Mouse (Mus musculus): ENCODE data around the gene Babam2.
"Not testable (repeated sequence)": the region's sequence is repeated elsewhere in the genome, so short reads cannot be mapped to it uniquely, and the experiment has no call there.

The Babam2 gene

DNA sequence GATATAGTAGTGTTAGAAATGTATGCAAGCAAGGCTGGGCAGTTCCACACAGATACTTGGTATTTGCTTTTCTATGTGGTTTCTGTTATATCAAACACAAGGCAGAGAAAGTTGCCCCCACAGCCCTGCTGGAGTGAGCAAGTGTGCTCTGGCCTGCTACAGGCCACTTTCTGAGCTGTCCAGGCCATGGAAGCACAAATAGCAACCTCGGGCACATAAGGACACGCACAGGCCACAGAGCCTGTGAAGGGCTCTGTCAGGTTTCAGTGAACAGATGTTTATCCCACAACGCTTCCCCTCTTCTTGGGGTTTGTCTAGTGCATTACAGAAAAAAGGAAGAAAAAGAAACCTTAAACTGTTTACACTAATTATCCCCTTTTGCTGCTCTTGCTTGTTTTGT, 236.9 kb downstream of the Babam2 start:
- no peak for DNase-seq (ENCODE audit: low spot score in 2 of 2)

DNA sequence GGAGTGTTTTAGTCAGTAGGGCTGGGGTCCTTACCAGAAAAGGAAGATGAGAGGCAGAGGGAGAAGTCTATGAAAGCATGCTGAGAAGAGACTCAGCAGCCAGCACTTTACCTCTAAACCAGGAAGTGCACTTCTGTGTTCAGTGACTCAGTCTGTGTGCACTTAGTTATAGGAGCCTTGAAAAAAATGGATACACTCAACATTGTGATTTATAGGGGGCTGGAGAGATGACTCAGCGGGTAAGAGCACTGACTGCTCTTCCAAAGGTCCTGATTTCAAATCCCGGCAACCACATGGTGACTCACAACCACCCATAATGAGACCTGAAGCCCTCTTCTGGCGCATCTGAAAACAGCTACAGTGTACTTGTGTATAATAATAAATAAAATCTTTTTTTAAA, 238.5 kb downstream of the Babam2 start:
- no peak for DNase-seq (ENCODE audit: low spot score in 2 of 2)

DNA sequence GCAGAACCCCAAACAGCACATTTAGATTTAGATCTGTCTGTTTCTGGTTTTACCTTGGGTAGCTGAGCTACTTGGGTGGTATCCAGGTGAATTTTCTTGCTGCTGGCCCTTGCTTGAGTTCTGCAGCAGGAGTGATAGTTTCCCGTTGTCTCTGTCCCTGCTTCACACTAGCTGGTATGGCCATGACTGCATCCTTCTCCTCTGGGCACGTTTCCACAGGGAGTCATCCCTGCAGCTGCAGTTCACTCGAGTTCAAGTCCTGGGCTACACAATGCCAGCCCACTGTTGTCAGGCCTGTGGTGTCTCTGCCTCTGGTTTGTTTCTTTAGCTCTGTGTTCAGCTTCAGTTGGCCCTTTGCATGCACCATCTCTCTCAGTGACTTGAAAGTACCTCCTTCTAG, 239.0 kb downstream of the Babam2 start:
- no peak for DNase-seq (ENCODE audit: low spot score in 2 of 2)

GRCm38 (mm10) chr5:31940876-31941275, 243.4 kb downstream of the Babam2 start:
- DNase-seq (ENCODE audit: low spot score in 2 of 2), result no peak

DNA sequence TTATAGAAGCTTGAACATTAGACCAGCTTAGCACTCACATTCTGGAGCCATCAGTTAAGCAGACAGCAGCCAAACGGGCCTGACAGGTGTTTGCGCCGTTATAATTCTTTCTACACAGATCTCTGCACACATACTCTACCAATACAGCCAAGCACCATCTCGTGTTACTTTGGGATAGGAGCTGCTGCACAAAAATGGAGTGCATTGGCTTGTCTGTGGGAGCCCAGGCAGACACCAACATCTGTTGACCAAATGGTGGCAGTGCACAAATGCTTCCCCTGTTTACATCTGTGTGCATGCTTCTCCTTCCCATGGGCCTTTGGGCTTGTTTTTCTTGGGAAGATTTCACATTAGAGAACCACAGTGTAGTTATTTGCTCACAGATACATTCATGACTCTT, 249.7 kb downstream of the Babam2 start:
- no peak for DNase-seq (ENCODE audit: low spot score in 2 of 2)

DNA sequence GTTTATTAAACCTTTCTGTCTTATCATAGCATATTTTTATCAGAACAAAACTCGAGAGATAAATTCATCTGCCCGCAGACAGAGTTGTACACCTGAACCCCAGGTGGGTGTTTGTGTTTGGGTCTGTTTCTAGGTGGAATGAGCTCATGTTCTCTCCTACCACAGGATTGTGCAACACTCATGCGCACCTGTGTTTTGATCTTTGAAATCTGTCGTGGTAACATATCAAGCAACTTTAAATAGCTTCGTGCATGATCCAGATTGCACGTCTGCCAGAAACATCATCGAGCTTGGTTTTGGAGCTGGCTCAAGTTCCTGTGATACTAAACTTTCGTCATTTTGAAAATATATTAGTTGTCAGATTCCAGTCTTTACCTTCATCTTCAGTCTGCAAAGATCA, 251.9 kb downstream of the Babam2 start:
- no peak for DNase-seq (ENCODE audit: low spot score in 2 of 2)

DNA sequence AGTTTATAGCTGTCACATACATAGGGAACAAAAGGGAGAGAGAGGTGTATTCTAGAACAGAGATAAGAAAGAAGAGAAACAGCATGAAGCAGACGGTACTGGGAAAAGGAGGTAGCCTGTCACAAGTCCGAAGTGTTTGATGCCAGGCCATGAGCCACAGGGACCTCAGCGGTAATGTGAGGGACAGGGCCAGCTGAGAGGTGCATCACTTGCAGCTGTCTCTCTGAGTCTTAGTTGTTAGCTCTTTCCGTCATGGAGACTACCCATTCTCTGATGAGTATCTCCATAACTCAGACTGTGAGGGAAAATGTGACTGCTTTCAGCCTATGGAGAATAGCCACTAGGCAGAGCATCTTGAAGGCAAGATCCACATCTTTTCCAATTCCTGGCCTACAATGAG, 253.0 kb downstream of the Babam2 start:
- DNase-seq (ENCODE audit: low spot score in 2 of 2), result no peak

DNA sequence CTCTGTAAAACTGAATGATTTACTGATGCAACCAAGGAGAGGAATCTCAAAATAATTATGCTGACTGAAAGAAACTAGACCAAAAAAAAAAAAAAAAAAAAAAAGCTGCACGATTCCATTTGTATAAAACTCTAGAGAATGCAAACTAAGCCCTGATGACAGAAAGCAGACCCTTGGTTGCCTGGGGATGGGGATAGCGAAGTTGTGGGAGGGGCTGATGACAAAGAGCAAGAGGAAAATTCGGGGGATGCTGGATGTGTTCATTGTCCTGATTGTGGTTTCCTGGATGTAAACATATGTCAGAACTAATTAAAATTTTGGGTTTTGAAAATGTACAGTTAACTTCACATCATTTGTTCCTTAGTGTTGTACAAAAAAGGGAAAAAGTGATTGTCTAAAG, 257.7 kb downstream of the Babam2 start:
- no peak for DNase-seq (ENCODE audit: low spot score in 2 of 2)

DNA sequence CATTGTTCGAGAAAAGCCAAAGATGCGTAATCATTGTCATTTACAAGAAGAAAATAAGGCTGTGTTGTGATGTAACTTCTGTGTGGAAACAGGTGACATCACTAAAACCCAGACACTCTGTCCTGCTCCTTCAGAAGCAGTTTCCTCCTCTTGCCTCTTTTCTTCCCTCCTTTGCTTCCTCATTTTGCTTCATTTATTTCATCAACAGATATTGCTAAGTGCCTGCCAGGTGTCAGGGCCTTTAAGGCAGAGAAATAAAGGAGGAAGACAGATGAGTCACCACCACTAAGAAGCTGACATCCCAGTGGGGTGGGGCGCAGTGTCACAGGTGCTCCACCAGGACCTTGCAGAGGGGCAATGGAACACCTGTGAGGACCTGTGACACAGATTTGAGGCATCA, 258.9 kb downstream of the Babam2 start:
- no peak for DNase-seq (ENCODE audit: low spot score in 2 of 2)

DNA sequence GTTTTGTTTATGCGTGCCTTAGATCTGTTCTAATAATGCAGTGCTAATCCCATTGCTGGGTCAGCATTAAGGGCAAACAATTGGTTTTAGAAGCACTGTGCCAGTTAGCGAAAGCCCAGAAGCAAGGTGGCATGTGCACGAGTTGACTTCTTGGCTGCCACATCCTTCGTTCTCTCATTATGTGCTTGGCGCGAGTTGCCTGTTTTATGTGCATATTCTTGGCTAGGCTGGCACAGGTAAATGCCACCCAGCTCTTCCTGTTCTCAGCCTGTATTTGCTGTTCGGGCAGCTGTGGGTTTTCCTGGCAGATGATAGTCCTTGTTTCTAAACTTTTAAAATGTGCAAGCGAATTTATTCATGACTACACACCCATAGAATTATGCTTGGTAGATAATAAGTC, 262.4 kb downstream of the Babam2 start:
- DNase-seq (ENCODE audit: low spot score in 2 of 2), result no peak

DNA sequence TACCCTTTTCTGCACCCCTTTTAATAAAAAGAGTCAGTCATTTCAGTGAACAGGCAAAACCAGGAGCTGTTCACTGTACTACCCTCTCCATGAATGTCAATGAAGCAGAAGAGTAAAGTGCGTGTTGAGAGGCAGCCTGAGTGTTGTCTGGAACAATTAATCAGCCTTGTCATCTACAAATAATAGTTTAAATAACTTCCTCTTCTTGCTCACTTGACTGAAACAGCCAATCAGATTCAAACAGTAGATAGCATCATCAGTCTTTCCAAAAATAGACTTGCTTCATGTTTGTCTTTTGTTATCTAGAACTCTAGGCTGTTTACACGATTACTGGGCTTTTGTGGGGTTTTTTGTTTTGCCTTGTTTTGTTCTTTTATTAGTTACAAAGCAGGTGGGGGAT, 263.9 kb downstream of the Babam2 start:
- DNase-seq (ENCODE audit: low spot score in 2 of 2), result no peak

DNA sequence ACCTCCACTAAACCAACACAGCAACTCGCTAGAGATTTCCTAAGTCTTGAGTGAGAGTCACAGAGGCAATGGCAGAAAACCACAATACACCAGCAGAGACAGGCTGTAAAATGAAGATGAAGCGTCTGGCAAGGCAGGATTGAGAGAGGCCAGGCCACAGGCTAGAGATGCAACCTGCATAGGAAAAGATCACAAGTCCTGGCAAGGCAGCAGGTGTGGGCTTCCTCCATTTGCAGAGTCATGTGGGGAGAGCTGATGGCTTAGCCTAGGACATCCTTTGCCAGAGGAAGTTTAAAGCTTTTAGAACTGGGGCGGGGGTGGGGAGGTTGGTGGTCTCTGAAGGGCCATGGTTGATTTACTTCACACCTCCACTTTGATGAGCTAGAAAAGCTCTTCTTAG, 264.9 kb downstream of the Babam2 start:
- DNase-seq (ENCODE audit: low spot score in 2 of 2), result no peak

GRCm38 (mm10) chr5:31963352-31963751, 265.9 kb downstream of the Babam2 start:
- DNase-seq (ENCODE audit: low spot score in 2 of 2), result no peak

- DNase-seq (ENCODE audit: low spot score in 2 of 2), result no peak
Observed at GRCm38 (mm10) chr5:31963851-31964250, 266.4 kb downstream of the Babam2 start.

DNA sequence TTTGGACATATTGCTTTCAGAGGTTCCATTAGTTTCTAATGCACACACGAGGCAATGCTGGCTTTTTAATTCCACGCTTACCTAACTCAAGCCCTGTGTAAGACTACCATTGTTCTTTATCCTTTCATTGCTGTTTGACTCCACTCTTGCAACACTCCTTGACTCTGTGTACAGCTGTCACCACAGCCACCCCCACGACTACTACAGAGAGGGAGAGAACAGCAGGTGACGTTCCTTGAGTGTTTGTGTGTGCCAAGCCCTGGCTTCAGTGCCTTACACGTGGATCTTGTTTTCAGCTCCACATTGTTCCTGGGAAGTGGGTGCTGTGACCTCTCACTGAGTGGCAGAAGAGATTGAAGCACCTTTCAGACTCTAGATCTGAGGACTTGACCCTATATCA, 269.3 kb downstream of the Babam2 start:
- no peak for DNase-seq (ENCODE audit: low spot score in 2 of 2)

DNA sequence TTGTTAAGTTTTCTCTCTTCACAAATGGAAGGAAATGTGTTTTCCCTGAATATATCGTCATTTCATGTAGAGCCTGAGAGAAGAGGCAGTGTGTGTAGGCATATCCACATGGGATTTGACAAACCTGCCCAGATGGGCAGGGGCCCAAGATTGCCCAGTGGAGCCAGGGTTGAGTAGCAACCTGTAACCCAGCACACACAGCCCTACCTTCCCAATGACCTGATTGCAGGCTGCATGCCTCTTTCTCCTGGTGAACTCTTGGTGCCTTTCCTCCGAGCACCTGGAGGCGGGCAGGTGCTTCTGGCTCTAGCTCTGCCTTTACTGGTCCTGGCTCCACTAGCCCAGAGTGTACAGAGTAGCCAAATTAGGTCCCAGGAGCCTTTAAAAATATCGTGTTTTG, 270.0 kb downstream of the Babam2 start:
- peak in 1 of 2 experiments; percentile 8 for DNase-seq (ENCODE audit: low spot score in 2 of 2)

GRCm38 (mm10) chr5:31968046-31968506, 270.6 kb downstream of the Babam2 start:
- no peak for DNase-seq (ENCODE audit: low spot score in 2 of 2)

GRCm38 (mm10) chr5:31972416-31972815, 274.9 kb downstream of the Babam2 start:
- DNase-seq (ENCODE audit: low spot score in 2 of 2), result not testable (repeated sequence)

- no peak for DNase-seq (ENCODE audit: low spot score in 2 of 2)
Observed at GRCm38 (mm10) chr5:31974614-31975168, 277.2 kb downstream of the Babam2 start.

DNA sequence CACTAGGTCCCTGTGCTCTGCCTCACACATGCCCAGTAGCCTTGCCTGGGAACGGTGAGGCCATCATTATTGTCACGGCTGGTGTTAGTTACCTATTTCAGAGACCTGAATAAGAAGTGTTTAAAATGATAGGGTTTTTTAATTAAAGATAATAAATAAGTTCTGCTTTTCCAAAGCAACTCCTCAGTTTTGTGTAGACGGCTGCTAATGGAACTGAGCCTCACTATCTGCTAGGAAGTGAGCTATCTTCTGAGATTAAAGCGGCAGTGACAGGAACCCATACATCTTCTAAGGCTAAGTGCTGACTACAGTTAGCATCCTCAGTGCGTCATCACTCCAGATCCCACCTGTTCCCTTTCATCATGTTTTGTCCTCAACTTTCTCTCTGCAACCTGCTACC, 284.6 kb downstream of the Babam2 start:
- DNase-seq (ENCODE audit: low spot score in 2 of 2), result no peak

- DNase-seq (ENCODE audit: low spot score in 2 of 2), result no peak
Observed at GRCm38 (mm10) chr5:31983161-31983560, 285.7 kb downstream of the Babam2 start.

DNA sequence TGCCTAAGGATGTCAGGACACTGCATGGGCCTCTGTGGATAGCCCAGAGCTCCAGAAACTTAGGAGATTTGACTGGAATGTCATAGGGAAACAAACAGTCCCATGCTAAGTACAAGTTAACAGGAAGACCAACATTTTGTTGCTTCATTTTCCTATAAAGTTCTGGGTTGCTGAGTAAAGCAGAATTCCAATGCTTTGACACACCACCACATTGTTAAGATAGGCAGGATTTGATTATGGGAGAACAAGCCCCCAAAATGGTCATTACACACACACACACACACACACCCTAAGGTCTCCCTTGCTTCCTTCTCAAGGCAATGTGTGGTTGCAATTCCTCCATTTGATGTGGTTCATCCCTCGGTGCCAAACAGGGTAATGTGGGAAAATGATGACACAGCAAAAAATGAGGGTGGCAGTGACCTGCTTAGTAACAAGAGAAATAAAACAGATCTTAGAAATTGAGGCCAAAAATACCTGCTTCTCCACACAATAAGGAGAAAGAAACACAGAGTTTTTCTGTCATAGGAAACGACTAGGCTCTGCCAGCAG, 286.4 kb downstream of the Babam2 start:
- no peak for DNase-seq (ENCODE audit: low spot score in 2 of 2)

DNA sequence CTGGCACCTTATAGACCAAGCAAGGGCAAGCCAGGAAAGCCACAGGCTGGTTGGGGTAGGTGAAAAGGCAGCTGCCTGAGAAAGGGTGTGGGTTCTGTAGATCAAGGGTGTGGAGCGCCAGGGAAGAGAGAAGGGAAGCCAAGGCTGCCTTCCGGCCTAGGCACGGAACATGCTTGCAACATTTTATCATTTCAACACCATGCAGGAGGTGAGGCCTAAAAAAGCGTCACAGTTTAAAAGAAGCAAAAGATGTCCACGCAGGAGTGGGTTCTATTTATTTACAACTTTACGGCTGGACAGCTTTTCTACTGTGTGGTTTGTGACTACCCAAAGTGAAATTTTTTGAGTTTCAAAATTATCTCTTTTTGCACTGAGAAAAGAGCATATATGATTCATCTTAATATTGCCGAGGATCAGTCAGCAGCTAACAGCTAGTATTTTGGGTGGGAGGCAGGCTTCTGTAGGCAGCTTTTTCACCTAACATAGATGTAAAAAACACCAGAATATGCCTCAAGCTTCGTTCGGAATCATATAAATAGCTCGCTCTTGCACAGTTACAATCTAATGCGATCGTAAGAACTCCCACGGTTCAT, 287.0 kb downstream of the Babam2 start:
- DNase-seq (ENCODE audit: low spot score in 2 of 2), result no peak

GRCm38 (mm10) chr5:31985021-31985420, 287.5 kb downstream of the Babam2 start:
- no peak for DNase-seq (ENCODE audit: low spot score in 2 of 2)
